Mouse (Mus musculus): ENCODE measurements at regions not wholly inside any gene's neighbourhood (a gene's known extent, or its start where the extent isn't known, plus 50 kb on each side); places are given as distances from the start of the nearest gene placed in this dataset.

DNA sequence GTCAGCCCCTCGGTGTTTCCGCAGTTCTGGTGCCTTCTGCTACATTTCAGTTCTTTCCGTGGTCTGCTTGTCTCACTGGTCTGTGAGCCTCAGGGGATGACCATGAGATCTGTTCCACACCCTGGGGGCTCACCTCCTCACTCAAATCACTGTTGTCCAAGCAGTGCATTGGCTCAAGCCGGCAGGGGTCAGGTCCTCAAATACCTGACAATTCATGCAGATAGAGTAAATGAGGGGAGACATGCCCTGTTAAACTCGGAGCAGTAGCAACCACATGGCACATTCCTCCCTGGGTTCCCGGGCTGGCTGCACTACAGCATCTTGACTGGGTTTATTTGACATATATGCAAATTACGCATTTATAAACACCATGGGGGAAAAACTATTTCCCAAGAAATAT lies 84.0 kb upstream of the Zmiz1 start:
- no peak overlapping the region for H3K27ac ChIP-seq (ENCODE audit: control insufficient read depth, low read depth, low read length)
- H3K36me3 ChIP-seq (ENCODE audit: control insufficient read depth in 1 of 2, insufficient read depth in 2 of 2, low read length in 2 of 2): no peaks in the 10 kb centered on the region; a peak in 1 of 4 replicates
- no peaks in the 10 kb centered on the region for H3K9me3 ChIP-seq (replicated peaks; ENCODE audit: insufficient read depth, low read length)
- H3K79me2 ChIP-seq (ENCODE audit: control insufficient read depth, insufficient read depth, low read length, poor library complexity): peaks cover 4% of the 10 kb centered on the region; the same call in 1 of the 2 replicates
- TF ChIP-seq USF1 (IDR thresholded peaks at IDR 0.05; ENCODE audit: low read depth, low read length) (no peak), ZNF384 (IDR thresholded peaks at IDR 0.05; ENCODE audit: low read depth, low read length) (no peak), MAZ (IDR thresholded peaks at IDR 0.05; ENCODE audit: low read depth, low read length) (no peak), SMC3 (IDR thresholded peaks at IDR 0.05; ENCODE audit: low read depth, low read length) (no peak), MYC (IDR thresholded peaks at IDR 0.05; ENCODE audit: low read depth, low read length) (no peak), ELF1 (IDR thresholded peaks at IDR 0.05; ENCODE audit: low read depth, low read length) (no peak), CTCF (IDR thresholded peaks at IDR 0.05 in 2 of 3, conservative IDR thresholded peaks at IDR 0.05 in 1 of 3; ENCODE audit: control insufficient read depth in 1 of 3, insufficient read depth in 1 of 3, low read depth in 2 of 3, low read length in 3 of 3, poor library complexity in 1 of 3, severe bottlenecking in 1 of 3) (no peak), RCOR1 (IDR thresholded peaks at IDR 0.05; ENCODE audit: low read depth, low read length) (no peak), ZMIZ1 (IDR thresholded peaks at IDR 0.05; ENCODE audit: low read depth, low read length) (no peak), UBTF (IDR thresholded peaks at IDR 0.05; ENCODE audit: borderline replicate concordance, insufficient read depth, low read depth, low read length) (no peak)
- H3K4me1 ChIP-seq (ENCODE audit: control insufficient read depth in 1 of 2, insufficient read depth in 2 of 2, low read length in 2 of 2): peaks cover 4 to 11% of the 10 kb centered on the region in 2 experiments; a peak in 3 of 4 replicates
- no peak for DNase-seq (ENCODE audit: low read depth, low spot score)
- H3K4me3 ChIP-seq (ENCODE audit: control insufficient read depth in 1 of 2, insufficient read depth in 1 of 2, low read depth in 2 of 2, low read length in 2 of 2): no peak overlapping the region
- no peaks in the 10 kb centered on the region for H3K27me3 ChIP-seq (ENCODE audit: control insufficient read depth in 1 of 2, insufficient read depth in 2 of 2, low read length in 2 of 2)
- no peak overlapping the region for H3K9ac ChIP-seq (ENCODE audit: control insufficient read depth, low read depth, low read length, poor library complexity, severe bottlenecking)

DNA sequence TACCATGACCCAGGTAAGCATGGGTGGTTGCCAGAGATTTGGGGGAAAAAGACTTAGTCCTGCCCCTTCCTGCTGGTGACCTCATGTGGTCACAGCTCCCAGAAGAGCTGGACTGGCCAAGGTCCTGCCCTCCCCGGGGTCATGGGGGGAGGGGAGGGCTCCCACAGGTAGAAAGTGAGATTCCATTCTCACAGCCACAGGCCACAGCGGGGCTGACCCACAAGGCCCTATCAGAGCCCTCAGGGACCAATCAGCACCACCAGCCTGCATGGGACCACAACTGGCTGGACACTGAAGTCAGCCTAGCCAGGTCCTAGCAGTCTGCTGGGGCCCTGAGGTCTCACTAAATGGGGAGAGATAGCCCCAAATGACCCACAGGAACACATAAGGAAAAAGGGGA lies 81.9 kb upstream of the Zmiz1 start:
- no peaks in the 10 kb centered on the region for H3K9me3 ChIP-seq (replicated peaks; ENCODE audit: insufficient read depth, low read length)
- DNase-seq (ENCODE audit: low read depth, low spot score): no peak
- peaks cover 4 to 11% of the 10 kb centered on the region in 2 experiments; a peak in 3 of 4 replicates for H3K4me1 ChIP-seq (ENCODE audit: control insufficient read depth in 1 of 2, insufficient read depth in 2 of 2, low read length in 2 of 2)
- H3K4me3 ChIP-seq (ENCODE audit: control insufficient read depth in 1 of 2, insufficient read depth in 1 of 2, low read depth in 2 of 2, low read length in 2 of 2): peak overlapping the region; percentile 69 to 99; a peak in 2 of 4 replicates
- TF ChIP-seq TBP (IDR thresholded peaks at IDR 0.05; ENCODE audit: low read depth, low read length) (no peak), MEF2A (IDR thresholded peaks at IDR 0.05; ENCODE audit: extremely low read depth, insufficient replicate concordance, low read depth, low read length, poor library complexity, severe bottlenecking) (no peak), ZKSCAN1 (IDR thresholded peaks at IDR 0.05; ENCODE audit: low read depth, low read length) (no peak), POLR2AphosphoS2 (IDR thresholded peaks at IDR 0.05; ENCODE audit: low read length) (no peak), E2F4 (IDR thresholded peaks at IDR 0.05; ENCODE audit: borderline replicate concordance, low read depth, low read length) (no peak), POLR2A (IDR thresholded peaks at IDR 0.05; ENCODE audit: control insufficient read depth in 1 of 2, insufficient read depth in 1 of 2, low read depth in 1 of 2, low read length in 2 of 2, poor library complexity in 1 of 2) (no peak), MAX (IDR thresholded peaks at IDR 0.05; ENCODE audit: low read length) (no peak), USF2 (IDR thresholded peaks at IDR 0.05; ENCODE audit: borderline replicate concordance in 1 of 2, insufficient read depth in 1 of 2, low read depth in 1 of 2, low read length in 2 of 2) (no peak), GATA1 (IDR thresholded peaks at IDR 0.05; ENCODE audit: low read depth, low read length) (no peak), USF1 (IDR thresholded peaks at IDR 0.05; ENCODE audit: low read depth, low read length) (no peak), NRF1 (IDR thresholded peaks at IDR 0.05; ENCODE audit: insufficient read depth, low read depth, low read length, poor library complexity, severe bottlenecking) (no peak), KAT2A (conservative IDR thresholded peaks at IDR 0.05; ENCODE audit: low read depth, low read length) (no peak), BHLHE40 (IDR thresholded peaks at IDR 0.05; ENCODE audit: borderline replicate concordance, low read depth, low read length) (no peak), CHD1 (IDR thresholded peaks at IDR 0.05; ENCODE audit: low read depth, low read length) (no peak)
- no peaks in the 10 kb centered on the region; a peak in 1 of 4 replicates for H3K36me3 ChIP-seq (ENCODE audit: control insufficient read depth in 1 of 2, insufficient read depth in 2 of 2, low read length in 2 of 2)
- no peaks in the 10 kb centered on the region for H3K27me3 ChIP-seq (ENCODE audit: control insufficient read depth in 1 of 2, insufficient read depth in 2 of 2, low read length in 2 of 2)
- no peak overlapping the region for H3K9ac ChIP-seq (ENCODE audit: control insufficient read depth, low read depth, low read length, poor library complexity, severe bottlenecking)
- peaks cover 4% of the 10 kb centered on the region; the same call in 1 of the 2 replicates for H3K79me2 ChIP-seq (ENCODE audit: control insufficient read depth, insufficient read depth, low read length, poor library complexity)
- H3K27ac ChIP-seq (ENCODE audit: control insufficient read depth, low read depth, low read length): no peak overlapping the region
